Mouse (Mus musculus) E14TG2a.4 (cell line): ENCODE measurements around the gene Satb1.

Source experiments
- CTCF ChIP-seq: conservative IDR thresholded peaks from 2 replicates; pipeline ENCODE4 v1.5.1; 2014; ENCODE audit warnings: low read length
- NANOG ChIP-seq: IDR thresholded peaks from 2 replicates; pipeline ENCODE4 v1.6.1; 2014; ENCODE audit warnings: borderline replicate concordance, low read length, mixed read lengths
- POU5F1 ChIP-seq: IDR thresholded peaks from 2 replicates; pipeline ENCODE4 v1.6.1; 2014; ENCODE audit warnings: low read length, borderline replicate concordance

DNA sequence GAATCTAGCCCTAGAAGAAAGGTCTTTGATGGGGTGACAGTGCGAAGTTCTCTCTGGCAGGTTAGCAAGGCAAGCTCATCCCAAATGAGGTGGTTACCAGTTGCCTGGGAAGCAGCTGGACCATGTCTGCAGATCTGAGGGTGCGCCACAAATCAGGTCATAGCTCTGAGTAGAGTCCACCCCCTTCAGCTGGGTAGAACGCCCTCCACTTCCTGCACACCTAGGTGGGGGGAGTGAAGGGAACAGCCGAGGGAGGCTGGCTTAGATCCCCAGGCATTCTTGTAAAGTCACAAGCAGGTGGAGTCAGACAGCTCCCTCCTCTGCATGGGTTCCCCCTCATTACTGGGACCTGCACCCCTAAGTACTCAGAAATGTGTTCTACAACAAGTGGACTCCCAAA is 6.6 kb downstream of the Satb1 start:
- TF ChIP-seq CTCF (no peak), POU5F1 (no peak), NANOG (no peak)
